Mouse (Mus musculus) ES-E14 (cell line): ENCODE results near the gene Fads3.

Experiments used
- CHD2 ChIP-seq: IDR thresholded peaks from 2 replicates; pipeline ENCODE4 v1.6.1; 2014; ENCODE audit warnings: mild to moderate bottlenecking, low read depth, low read length, inconsistent platforms
- MAFK ChIP-seq: IDR thresholded peaks from 2 replicates; pipeline ENCODE4 v1.6.1; 2014; ENCODE audit warnings: mild to moderate bottlenecking, low read depth, low read length, inconsistent platforms; ENCODE audit not compliant: insufficient read depth
- ZC3H11A ChIP-seq: IDR thresholded peaks from 2 replicates; pipeline ENCODE4 v1.6.1; 2012; ENCODE audit warnings: low read depth, mild to moderate bottlenecking, inconsistent platforms, low read length, borderline replicate concordance

DNA sequence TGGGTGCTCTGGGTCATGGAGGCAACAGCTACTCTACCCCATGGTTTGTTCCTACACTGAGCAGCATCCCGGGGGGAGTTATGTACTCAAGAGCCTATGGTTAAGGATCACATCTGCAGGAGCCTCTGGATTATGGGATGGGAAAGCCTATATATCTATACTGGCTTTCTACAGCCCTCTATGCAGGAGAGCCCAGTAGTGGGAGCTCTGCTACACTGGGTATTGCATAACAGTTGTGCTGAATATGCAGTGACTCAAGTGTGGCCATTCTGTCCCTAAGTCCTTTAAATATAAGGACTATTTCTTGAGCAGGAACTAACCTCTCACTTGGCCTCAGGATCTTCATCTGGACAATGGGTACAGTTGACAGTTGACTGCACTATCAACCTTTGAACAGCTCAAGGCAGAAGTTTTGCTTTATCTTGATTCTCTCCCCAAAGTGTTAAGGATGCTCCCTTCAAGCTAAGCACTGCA, 17.0 kb downstream of the Fads3 start:
- no peak for TF ChIP-seq CHD2
- no peak for TF ChIP-seq ZC3H11A
- no peak for TF ChIP-seq MAFK
